Mouse (Mus musculus): ENCODE measurements around the gene Ebf1.

- TF ChIP-seq CTCF (IDR thresholded peaks at IDR 0.05; ENCODE audit: low read depth) (no peak), EP300 (IDR thresholded peaks at IDR 0.05; ENCODE audit: low read depth) (no peak)
These were observed 139.2 kb downstream of the Ebf1 start for GRCm38 (mm10) chr11:44756321-44756720.
